Mouse (Mus musculus) ovary, postnatal 14 days (tissue): Measurements from ENCODE around the gene Gm4952.

Experiments
- DNase-seq: peaks from one replicate; pipeline ENCODE4 v3.0.0; 2022; ENCODE audit warnings: low spot score

The Gm4952 gene

GRCm38 (mm10) chr19:12599674-12600073, at the start of gene Gm4952:
TSS of gene Gm4952 (plus strand) at chr19:12599974.
- no peak for DNase-seq

GRCm38 (mm10) chr19:12550005-12550942, 49.5 kb upstream of the Gm4952 start:
- no peak for DNase-seq

GRCm38 (mm10) chr19:12556293-12556692, 43.5 kb upstream of the Gm4952 start:
- DNase-seq, result no peak

GRCm38 (mm10) chr19:12558219-12558618, 41.6 kb upstream of the Gm4952 start:
- no peak for DNase-seq

GRCm38 (mm10) chr19:12564197-12564596, 35.6 kb upstream of the Gm4952 start:
- no peak for DNase-seq

- no peak for DNase-seq
Observed at GRCm38 (mm10) chr19:12567011-12567410, 32.8 kb upstream of the Gm4952 start.

- DNase-seq, result no peak
Observed at GRCm38 (mm10) chr19:12570866-12571265, 28.9 kb upstream of the Gm4952 start.

GRCm38 (mm10) chr19:12571687-12572086, 28.1 kb upstream of the Gm4952 start:
- DNase-seq, result no peak

GRCm38 (mm10) chr19:12572614-12573265, 27.0 kb upstream of the Gm4952 start:
- DNase-seq, result no peak

- DNase-seq, result peak; percentile 67
Observed at GRCm38 (mm10) chr19:12573266-12574011, 26.3 kb upstream of the Gm4952 start.

- DNase-seq, result no peak
Observed at GRCm38 (mm10) chr19:12574012-12574407, 25.8 kb upstream of the Gm4952 start.

- no peak for DNase-seq
Observed at GRCm38 (mm10) chr19:12575107-12575506, 24.7 kb upstream of the Gm4952 start.

GRCm38 (mm10) chr19:12575514-12575913, 24.3 kb upstream of the Gm4952 start:
- DNase-seq, result no peak

GRCm38 (mm10) chr19:12576639-12577038, 23.1 kb upstream of the Gm4952 start:
- DNase-seq, result no peak

GRCm38 (mm10) chr19:12585310-12585709, 14.5 kb upstream of the Gm4952 start:
- no peak for DNase-seq

- DNase-seq, result peak; percentile 49
Observed at GRCm38 (mm10) chr19:12591908-12592307, 7.9 kb upstream of the Gm4952 start.

- DNase-seq, result no peak
Observed at GRCm38 (mm10) chr19:12595135-12595529, 4.6 kb upstream of the Gm4952 start.

GRCm38 (mm10) chr19:12595530-12596289, 4.1 kb upstream of the Gm4952 start:
- peak; percentile 36 for DNase-seq

- DNase-seq, result no peak
Observed at GRCm38 (mm10) chr19:12596290-12597072, 3.3 kb upstream of the Gm4952 start.

GRCm38 (mm10) chr19:12597073-12597405, 2.7 kb upstream of the Gm4952 start:
- no peak for DNase-seq

- no peak for DNase-seq
Observed at GRCm38 (mm10) chr19:12598674-12599073, 1.1 kb upstream of the Gm4952 start.
